Mouse (Mus musculus): ENCODE measurements around the gene Csmd2.

Gene Csmd2

GRCm38 (mm10) chr4:128411941-128412630 lies 424.4 kb downstream of the Csmd2 start:
- no peak for DNase-seq (ENCODE audit: low spot score in 2 of 2)

GRCm38 (mm10) chr4:128414741-128415140 lies 427.1 kb downstream of the Csmd2 start:
- no peak for DNase-seq (ENCODE audit: low spot score in 2 of 2)

DNA sequence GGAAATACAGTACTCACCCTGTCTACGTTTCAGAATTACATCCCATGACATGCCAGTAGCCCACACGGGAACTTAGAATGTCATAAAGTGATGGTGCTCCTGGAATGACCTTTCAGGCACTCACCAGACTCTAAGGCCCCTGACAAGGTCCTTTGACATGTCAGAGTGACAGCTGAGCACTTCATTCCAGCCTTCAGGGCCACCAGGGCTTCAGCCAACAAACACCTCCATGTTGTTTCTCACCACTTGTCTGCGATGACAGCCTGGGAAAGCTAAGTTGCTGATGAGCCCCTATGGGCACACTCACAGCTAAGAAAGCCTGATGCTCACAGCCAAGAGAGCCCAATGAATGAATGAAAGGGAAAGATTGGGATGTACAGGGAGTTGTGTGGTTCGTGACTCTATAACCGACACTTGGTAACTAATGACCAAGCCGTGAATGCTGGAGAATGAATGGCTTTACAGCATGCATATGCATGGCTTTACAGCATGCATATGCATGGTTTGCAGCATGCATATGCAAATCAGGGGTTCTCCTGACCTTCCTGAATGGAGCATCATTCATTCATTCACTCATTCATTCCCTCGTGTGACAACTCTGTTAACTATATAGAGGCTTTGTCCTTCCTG lies 432.4 kb downstream of the Csmd2 start:
- no peak for DNase-seq (ENCODE audit: low spot score in 2 of 2)

DNA sequence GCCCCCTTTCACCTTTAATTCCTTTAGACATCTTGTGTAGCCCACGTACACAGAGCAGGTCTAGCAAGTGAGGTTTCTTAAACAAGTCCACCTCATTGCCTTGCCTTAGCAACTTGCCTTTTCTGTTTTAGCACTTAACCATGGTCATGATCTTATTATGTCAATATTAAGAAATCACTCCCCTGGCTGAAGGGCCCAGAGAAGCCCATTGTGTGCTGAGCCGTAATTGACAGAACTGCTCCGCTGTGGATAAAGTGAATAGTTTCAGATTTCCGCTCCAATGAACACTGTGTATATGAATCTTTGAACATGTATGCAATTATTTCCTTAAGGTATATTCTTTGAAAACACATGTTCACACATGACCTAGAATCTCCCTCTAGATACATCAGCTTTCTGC lies 434.8 kb downstream of the Csmd2 start:
- no peak for DNase-seq (ENCODE audit: low spot score in 2 of 2)

DNA sequence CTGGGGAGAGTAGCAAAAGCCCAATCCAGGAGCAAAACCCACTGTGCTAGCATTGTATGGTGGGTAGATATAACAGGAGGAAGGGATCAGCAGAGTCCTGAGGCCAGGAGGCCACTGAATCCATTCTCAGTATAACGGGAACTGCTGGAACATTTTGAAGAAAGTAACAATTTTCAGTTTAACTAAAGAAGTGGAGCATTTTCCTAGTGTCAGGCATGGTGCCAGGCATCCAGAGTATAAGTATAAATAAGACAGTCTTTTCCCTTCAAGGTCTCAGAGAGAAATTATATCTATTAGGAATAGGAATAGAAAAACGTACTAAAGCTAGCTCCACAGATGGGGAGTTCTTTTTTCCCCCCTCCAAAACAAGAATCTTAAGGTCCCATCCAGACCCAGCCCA lies 437.7 kb downstream of the Csmd2 start:
- DNase-seq (ENCODE audit: low spot score in 2 of 2), result no peak

GRCm38 (mm10) chr4:128427261-128428030 lies 439.8 kb downstream of the Csmd2 start:
- DNase-seq (ENCODE audit: low spot score in 2 of 2), result no peak

DNA sequence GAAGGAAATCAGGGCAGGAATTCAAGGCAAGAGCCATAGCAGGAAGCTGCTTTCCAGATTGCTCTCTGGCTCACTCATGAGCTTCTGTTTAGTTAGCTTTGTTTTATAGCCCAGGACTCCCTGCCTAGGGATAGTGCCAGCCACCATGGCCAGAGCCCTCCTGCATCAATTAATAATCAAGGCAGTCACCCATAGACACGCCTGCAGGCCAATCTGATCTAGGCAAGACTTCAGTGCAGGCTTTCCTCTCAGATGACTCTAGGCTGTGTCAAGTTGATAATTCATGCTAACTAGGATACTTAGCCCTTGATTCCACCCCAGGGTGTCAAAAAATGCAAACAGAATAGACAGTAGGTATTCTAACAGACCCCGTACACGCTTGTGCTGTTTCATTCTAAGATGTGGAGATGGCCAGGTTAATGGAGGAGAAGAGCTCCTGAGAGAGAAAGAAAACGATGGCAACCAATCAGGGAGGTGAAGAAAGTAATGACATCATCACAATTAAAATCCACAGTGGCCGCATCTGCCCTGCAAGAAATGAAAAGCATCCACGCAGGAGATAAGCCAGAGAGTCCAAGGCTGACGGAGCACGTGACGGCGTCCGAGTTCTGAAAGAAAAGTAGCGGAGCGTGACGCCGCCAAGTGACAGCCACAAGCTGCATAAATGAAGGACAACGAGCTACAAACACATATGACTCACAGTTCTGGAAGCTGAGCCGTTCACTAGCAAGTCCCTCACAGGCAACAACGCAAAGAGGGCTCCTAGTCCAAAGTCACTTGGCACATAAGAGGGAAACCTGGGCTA lies 440.8 kb downstream of the Csmd2 start:
- peak; percentile 61 to 73 for DNase-seq (ENCODE audit: low spot score in 2 of 2)

- DNase-seq (ENCODE audit: low spot score in 2 of 2), result no peak
Measured at GRCm38 (mm10) chr4:128429591-128429990, 441.9 kb downstream of the Csmd2 start.

DNA sequence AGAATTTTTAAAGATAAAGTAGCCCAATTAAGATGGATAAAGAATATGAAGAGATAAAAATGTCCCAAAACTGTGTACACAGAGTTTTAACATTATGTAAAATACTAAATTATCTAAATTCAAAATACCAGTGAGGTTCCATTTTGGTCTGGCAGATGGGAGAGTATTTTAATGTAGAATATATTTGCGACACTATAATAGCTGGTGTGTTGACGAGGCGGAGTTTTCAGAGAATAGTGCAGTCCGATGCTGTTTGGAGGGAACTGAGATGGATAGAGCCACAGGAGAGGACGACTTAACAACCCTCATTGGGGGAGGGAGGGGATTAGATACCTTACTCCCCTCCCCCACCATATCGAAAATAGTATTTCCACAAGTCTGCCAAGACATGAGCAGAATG lies 452.9 kb downstream of the Csmd2 start:
- DNase-seq (ENCODE audit: low spot score in 2 of 2), result no peak

GRCm38 (mm10) chr4:128441228-128441627 lies 453.6 kb downstream of the Csmd2 start:
- DNase-seq (ENCODE audit: low spot score in 2 of 2), result no peak

DNA sequence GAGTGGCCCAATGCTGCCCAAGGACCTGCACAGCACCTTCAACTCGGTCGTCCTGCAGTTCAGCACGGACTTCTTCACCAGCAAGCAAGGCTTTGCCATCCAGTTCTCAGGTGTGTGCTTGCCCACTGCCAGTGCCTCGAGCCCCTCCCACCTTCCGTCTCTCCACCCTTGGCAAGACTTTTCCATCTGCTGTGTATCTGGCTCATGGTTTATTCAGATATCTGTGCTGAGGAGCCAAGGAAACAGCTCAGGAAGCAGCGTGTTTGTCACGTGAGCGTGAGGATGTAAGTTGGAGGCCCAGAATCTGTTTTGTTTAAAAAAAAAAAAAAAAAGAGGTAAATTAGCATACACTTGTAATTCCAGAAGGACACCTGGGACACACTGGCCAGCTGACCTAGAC lies 455.1 kb downstream of the Csmd2 start:
- no peak for DNase-seq (ENCODE audit: low spot score in 2 of 2)

DNA sequence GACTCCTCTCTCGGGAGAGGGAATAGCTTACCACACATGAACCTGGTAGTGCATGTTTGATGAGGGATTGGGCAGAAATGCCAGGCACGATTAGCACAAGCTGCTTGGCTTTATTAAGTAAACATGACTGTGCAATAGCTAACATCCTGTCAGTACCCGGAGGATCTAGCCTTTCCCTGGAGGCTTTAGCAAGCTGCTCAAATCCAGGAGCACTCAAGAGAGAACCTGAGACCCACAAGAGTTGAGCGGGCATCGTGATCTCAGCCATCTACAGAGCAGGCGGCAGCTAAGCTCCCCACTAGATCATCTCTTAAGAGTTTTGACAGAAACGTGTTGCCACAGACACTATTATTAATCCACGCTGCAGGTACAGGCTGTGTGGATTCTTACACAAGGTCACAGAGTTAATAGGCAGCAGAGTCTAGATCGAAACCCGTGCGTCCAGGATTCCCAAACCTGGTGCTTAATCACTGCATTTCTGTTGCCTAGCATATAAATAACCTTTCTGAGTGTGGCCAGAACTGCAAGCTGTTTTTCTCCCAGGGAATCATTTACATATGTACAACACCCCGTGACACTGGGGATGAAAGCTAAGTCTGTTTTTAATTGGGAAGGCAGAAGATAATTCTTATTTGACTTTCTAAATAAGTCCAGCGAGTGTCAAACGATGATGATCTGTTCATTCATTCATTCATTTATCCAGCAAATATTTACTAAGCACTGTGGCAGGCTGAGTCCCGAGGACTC lies 458.0 kb downstream of the Csmd2 start:
- DNase-seq (ENCODE audit: low spot score in 2 of 2), result no peak

- DNase-seq (ENCODE audit: low spot score in 2 of 2), result peak; percentile 54 to 84
Measured at GRCm38 (mm10) chr4:128448831-128449431, 461.3 kb downstream of the Csmd2 start.

DNA sequence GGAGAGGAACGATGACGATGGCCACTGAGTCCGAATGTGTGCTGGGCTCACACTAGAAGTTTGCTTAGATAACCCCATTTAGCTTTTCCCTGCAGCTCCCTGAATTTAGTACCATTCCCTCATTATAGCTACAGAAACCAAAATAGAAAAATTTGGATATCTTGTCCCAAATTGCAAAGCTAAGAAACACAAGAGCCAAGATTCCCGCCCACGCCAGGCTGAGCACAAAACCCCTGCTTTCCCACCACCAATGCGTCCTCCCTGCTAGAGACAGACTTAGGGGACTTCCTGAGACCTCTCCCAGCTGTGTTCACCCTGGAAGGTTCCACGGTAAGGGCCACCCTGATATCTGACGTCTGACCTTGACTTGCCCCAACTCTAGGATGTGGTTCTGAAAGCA lies 462.5 kb downstream of the Csmd2 start:
- DNase-seq (ENCODE audit: low spot score in 2 of 2), result peak; percentile 55 to 74

DNA sequence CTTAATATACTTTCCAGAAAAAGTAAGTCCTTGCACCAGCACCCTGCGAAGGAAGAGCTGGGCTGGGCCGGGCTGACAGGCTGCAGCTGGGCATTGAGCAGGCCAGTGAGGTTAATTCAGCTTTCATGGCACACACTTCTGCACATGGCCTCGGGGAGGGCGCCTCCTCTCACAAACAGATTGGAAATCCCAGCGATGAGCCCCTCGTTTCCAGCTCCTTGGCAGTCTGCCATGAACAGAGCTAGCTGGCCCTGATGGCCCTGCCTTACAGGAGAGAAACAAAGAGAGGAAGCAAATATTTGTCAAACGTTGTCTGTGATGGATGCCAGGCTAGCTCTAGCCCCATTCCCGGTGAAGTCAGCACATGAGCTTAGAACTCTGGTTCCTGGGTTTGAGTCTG lies 463.3 kb downstream of the Csmd2 start:
- peak in 1 of 2 experiments; percentile 38 for DNase-seq (ENCODE audit: low spot score in 2 of 2)

DNA sequence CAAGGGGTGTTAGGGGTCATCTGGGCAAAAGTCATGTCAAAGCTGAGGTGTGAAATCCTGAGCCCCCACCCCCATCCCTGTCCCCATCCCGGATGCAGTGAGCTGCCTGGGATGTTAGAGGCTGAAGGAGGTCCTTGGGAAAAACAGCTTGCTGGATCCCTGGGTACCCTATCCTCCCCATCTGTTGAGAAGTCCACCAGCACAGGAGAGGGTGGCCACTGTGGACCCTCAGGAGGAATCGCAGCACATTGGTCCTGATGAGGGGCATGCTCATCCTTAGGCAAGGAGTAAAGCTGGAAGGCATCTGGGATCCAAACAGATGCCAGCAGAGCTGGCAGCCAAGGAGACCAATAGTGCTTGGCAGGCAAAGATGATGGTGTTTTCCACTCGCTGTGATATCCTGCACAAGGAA lies 463.7 kb downstream of the Csmd2 start:
- no peak for DNase-seq (ENCODE audit: low spot score in 2 of 2)

GRCm38 (mm10) chr4:128466708-128467107 lies 479.1 kb downstream of the Csmd2 start:
- DNase-seq (ENCODE audit: low spot score in 2 of 2), result no peak

GRCm38 (mm10) chr4:128468040-128468439 lies 480.4 kb downstream of the Csmd2 start:
- DNase-seq (ENCODE audit: low spot score in 2 of 2), result no peak

DNA sequence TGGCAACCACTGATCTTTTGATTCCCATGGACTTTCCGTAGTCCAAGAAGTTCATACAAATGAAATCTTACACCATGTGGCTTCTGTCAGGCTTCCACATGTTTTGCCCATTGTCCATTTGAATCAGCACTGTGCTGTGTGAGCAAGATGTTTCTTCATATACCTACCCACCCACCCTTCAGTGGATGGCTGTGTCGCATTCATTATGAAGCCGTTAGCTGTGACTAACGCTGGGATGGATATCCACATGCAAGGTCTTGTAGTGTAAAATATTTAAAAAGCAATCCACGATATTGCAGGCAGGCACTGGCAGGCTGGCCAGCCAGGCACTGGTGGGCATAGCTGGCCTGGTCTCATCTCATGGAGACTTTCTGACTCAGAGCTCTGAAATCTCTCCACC lies 488.6 kb downstream of the Csmd2 start:
- DNase-seq (ENCODE audit: low spot score in 2 of 2), result peak in 1 of 2 experiments; percentile 13

DNA sequence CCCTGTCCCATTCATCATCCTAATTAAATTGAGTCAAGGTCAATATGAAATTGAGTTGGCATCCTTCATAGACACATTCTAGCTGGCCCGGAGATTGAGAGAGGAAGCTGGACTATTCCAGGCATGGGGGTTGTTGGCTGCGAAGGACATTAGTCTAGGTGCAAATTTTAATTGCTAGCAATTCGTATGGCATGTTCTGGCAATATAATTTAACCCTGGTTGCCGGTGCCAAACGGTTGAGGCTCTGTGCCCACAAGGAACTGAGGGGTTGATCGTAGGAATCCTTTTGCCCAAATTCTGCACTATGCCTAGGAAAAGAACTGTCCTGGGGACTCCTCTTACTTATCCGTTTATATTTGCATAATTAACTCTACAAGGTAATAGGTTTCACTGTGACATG lies 496.2 kb downstream of the Csmd2 start:
- no peak for DNase-seq (ENCODE audit: low spot score in 2 of 2)

DNA sequence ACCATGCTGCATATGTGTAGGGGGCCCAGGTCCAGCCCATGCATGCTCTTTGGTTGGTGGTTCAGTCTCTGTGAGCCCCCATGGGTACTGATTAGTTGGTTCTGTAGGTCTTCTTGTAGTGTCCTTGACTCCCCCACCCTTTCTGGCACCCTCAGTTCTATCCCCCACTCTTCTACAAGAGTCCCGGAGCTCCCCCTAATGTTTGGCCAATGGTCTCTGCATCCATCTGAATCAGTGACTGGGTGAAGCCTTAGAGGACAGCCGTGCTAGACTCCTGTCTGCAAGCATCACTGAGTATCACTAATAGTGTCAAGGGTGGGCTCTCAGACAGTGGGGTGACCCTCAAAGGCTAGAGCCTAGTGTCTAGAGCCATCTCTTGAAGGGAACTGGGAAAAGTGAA lies 497.0 kb downstream of the Csmd2 start:
- DNase-seq (ENCODE audit: low spot score in 2 of 2), result no peak
